Mouse (Mus musculus) cerebellum, adult 8-10 months (tissue): ENCODE measurements at regions not wholly inside any gene's neighbourhood (a gene's known extent, or its start where the extent isn't known, plus 50 kb on each side); places are given as distances from the start of the nearest gene placed in this dataset.

ENCODE experiments used
- DNase-seq: peaks from one replicate; pipeline ENCODE4 v3.0.0; 2022

- DNase-seq = no peak
Observed at GRCm38 (mm10) chr5:68572816-68573215, 541.2 kb downstream of the Grxcr1 start.

DNA sequence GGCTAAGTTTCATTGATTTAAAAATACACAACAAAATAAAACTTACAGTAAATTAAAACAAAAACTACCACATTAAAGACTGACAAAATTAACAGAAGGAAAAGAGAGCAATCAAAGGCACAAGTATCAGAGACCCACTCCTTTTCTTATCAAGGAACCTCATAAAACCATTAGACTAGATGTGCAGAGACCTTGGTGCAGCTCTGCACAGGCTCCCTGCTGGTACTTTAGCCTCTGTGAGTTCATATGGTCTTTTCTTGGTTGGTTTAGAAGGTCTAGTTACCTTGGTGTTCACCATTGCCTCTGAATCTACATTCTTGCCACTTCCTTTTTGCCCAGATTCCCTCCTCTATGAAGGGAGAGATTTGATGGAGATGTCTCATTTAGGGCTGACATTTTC is 544.2 kb downstream of the Grxcr1 start:
- no peak for DNase-seq

GRCm38 (mm10) chr5:68578496-68578895 is 546.9 kb downstream of the Grxcr1 start:
- DNase-seq = no peak

DNA sequence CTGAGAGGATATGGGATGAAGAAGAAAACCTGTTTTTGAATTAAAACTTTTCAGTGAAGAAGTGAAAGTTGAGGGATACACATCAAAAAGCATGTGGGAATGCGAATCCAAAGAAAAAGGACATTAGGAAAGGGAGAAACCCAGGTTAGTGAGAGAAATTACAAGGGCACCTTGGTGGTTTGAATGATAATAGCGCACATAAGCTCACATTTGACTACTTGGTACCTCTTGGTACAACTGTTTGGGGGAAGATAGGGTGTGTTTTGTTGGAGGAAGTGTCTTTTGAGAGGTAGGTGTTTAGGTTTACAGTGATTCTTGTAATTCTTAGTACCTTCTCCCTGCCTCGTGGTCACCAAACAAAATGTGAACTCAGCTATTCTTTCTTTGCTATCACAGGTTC is 560.8 kb downstream of the Grxcr1 start:
- no peak for DNase-seq

DNA sequence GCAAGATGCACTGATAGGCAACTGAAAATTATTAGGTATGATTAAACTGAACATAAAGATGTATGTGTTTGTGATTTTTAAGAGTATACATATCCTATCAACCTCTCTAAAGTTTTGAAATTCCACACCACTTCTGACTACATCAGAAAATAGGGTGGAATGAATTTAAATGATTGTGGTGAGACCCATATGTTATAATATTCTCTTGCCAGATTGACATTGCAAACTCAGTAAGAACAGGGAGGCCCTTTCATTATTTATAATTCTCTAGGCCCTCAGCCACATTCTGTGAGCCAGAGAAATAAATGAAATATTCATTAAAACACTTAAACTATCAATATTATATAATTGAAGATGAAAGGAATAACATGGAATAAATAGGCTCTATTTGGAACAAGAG is 586.8 kb downstream of the Grxcr1 start:
- DNase-seq = no peak

DNA sequence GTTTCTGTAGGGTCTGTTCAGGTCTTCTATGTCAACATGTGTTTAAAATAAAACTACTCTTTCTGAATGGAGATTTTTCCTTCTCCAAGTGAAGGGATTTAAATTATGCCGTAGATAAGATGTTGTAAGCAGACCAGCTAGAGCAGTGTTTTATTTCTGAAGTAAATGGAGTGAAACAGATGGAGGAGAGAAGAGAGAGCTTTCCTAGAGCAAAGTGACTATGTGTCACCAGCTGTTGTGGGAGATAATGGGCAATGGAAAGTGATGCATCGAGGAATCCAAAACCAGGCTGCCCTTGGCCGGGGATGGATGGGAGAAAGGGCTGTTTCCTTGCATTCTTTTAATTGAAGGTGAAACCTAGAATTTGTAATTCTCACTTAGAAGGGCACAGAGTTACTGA is 603.8 kb downstream of the Grxcr1 start:
- no peak for DNase-seq

DNA sequence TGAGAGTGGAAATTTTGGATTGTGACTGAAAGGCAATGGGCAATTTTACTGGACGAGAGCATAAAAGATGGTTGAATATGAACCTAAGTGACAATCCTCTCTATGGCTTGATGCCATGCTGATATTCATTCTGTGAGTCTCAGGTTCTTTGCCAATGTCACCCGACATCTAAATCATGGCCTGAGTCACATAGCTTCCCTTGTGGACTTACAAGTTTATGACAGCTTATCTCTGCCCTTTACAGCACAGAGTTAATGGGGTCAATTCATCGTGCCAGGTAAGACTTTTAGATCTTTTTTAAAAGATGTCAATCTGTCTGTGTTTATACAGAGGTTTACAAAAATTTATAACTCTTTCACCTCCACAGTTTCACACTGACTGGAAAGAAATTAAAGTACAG is 641.2 kb downstream of the Grxcr1 start:
- DNase-seq = no peak

DNA sequence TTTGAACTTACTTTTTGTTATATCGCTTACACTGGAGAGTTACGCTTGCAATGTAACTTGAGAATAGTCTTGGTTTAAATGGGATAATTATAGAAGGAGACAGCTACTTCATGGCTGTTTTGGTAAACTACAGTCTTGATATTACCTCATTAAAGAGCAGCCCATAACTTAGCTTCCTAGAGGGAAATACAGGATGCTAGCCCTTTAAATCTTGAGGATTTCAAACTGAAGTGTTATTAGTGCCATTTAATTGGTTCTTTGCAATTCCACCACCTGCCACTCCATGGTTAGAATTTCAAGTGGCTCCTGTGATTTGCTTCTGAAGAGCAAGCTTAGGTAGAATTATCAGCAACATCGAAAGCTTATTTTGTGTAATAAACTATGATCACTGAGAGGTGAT is 640.1 kb downstream of the Kctd8 start:
- no peak for DNase-seq

DNA sequence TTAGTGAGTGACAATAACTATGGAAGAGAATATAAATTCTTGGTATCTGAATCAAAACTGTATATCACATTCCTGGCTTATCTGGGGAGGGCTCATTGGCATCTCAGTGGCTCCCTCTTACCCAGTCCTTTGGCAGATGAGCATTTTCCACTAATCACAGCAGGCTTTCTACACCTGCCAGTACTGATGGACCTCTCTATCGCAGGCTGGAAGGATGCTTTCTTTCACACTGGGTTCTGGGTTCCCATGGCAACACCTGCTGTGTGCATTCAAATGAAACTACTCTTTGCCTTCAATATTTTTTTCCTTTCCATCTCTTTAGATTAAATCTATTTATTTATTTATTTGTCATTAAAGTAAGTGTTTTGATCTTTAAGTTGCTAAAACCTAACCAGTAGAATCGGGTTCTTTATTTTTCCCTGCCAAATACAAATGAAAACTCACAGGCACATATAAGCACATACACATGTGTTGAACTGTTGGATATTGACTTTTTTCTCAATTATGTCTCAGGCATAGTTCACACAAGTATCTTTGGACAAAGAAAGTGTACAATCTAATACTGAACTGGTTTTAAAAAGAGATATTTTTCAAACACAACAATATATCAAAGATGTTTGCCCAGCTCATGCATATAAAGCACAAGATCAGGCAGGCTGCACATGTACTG is 635.9 kb downstream of the Kctd8 start:
- peak; percentile 3 for DNase-seq

DNA sequence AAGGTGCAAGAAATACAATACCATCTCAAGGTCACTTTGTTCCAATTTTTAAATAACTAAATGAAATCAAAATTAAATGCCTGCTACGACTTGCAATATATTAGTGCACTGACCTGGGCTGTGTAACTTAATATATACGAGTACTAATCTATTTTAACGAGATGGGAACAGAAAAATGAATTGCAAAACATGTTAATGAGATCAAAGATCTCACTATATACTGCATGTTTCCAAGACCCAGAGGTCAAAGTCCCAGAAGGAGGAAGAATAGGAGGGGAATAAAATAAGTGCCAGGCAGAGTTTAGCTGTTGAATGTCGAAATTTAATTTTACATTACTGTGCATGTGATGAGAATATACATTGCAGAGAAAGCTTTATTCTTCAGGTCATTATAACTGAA is 614.7 kb downstream of the Kctd8 start:
- DNase-seq = no peak

GRCm38 (mm10) chr5:68735186-68735585 is 606.3 kb downstream of the Kctd8 start:
- no peak for DNase-seq

DNA sequence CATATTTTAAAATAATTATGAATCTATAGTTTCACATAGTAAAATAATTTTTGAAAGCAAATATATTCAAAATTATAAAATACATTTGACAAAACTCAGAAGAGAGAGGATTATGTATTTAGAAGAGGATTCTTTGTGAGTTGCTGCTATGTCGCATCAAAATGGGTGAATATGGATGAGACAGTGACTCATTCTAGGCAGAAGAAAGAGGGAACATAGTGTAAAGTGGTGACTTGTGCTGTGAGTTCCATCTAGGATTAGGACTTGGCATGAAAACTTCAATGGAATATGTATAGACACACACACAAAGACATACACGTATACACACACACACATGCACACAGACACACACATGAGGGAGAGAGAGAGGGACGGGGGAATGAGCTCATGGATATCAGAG is 591.0 kb downstream of the Kctd8 start:
- DNase-seq = no peak

GRCm38 (mm10) chr5:68753025-68753424 is 588.5 kb downstream of the Kctd8 start:
- DNase-seq = no peak
